Mouse (Mus musculus) telencephalon, adult 2 months (tissue): ENCODE measurements around the gene Cchcr1.
"Not testable (repeated sequence)": the region's sequence is repeated elsewhere in the genome, so short reads cannot be mapped to it uniquely, and the experiment has no call there.

Experiments used
- DNase-seq: peaks from one replicate; pipeline ENCODE4 v3.0.0-alpha.2; 2011; ENCODE audit warnings: low read depth, low spot score

Cchcr1 gene

DNA sequence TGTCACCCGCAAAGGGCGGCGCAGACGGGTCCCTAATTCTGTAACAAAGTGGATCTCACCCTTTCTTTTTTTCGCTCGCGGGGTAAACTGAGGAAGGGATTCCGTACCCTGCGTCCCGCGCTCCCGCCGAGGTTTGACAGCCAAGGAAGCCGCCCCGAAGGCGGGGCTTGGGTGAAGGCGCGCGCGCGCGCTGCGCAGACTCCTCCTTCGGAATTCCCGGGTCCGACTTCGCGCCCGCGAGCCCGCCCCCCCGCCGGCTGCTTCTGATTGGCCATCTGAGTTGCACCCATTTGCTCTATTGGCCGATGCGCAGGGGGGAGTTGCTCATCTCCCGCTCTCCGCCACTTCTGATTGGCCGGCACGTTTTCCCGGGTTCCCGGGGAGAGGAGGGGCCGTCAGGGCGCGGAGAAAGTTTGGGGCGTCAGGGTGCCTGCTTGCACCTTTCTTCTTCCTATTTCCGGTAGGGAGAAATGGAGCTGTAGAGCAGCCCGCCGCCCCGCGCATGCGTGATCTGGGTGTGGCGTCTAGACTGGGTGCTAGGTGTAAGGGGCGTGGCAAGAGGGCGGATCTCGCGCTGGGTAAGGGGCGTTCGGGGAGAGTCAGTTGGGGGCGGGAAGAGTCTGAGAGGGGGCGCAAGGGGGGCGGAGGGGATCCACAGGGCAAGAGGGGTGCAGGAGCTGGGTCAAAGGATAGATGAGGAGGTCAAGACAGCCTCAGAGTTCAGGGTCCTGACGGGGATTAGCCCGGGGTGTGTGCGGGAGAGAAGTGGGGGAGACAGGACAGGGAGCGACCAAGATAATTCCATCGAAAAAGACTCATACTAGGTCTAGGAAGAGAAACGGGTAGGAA is at the start of gene Cchcr1, which contains the start of gene Tcf19:
Gene Cchcr1, plus strand, starts transcription at position 449 of the 849 bp plus-strand sequence.
Gene Tcf19, minus strand, starts transcription at position 173 of the 849 bp plus-strand sequence.
- peak; percentile 89 for DNase-seq

- DNase-seq: not testable (repeated sequence)
Measured at GRCm38 (mm10) chr17:35468936-35469335, 48.0 kb upstream of the Cchcr1 start.

- no peak for DNase-seq
Measured at GRCm38 (mm10) chr17:35469842-35470751, 46.8 kb upstream of the Cchcr1 start, which contains the start of gene H2-Q10. Gene H2-Q10 (plus strand): TSS chr17:35470089.

- peak; percentile 4 for DNase-seq
Measured at GRCm38 (mm10) chr17:35484066-35484465, 32.8 kb upstream of the Cchcr1 start.

GRCm38 (mm10) chr17:35485702-35486101 is 31.2 kb upstream of the Cchcr1 start:
- DNase-seq: no peak

GRCm38 (mm10) chr17:35486726-35487125 is 30.2 kb upstream of the Cchcr1 start:
- no peak for DNase-seq

GRCm38 (mm10) chr17:35488041-35488440 is 28.9 kb upstream of the Cchcr1 start:
- DNase-seq: no peak

DNA sequence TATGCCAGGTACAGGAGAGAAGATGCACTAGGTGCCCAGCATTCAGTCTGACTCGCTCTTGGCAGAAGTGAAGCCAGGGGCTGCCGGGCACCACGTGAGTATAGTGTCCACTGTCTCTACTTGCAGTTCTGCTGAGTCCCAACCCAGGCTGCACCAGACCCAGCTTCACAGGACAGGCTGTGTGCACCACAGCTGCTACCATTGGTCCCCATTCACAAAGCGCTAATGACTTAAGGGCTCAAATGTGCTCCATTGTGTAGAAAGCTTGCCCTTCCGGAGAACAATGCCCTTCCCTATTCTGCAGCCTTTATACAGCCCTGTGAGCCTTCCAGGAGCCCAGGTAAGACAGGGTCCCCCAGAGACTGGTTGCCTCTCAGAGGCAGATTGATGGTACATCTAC is 26.6 kb upstream of the Cchcr1 start:
- DNase-seq: no peak

DNA sequence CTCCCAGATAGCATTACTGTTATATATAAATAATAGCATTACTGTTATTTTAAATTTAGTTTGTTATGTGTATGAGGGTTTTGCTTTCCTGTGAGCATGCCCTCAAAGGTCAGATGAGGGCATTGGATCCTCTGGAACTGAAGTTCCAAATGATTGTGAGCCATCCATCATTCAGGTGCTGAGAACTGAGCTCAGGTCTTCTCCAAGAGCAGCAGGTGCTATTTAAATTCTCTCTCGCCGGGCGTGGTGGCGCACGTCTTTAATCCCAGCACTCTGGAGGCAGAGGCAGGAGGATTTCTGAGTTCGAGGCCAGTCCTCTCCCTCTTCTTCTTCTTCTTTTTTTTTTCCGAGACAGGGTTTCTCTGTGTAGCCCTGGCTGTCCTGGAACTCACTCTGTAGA is 19.8 kb upstream of the Cchcr1 start:
- no peak for DNase-seq

GRCm38 (mm10) chr17:35502226-35502625 is 14.7 kb upstream of the Cchcr1 start:
- no peak for DNase-seq

DNA sequence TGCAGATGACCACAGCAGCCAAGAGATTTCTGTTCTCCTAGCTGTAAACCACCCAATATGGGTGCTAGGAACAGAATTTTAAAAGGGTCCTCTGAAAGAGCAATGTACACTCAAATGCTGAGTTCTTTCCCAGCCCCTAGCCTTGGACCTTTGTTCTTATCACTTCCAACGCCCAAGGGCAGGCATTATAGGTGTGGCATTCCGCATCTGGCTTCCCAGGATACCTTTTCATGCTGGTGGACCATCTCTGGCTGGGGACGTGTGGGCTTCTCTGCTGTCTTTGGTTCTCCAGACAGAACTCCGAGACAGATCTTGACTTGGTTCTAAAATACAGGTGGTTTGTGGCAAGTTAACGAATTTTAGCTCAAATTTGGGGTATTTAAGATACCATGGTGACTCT is 14.1 kb upstream of the Cchcr1 start:
- DNase-seq: no peak

GRCm38 (mm10) chr17:35503849-35504248 is 13.1 kb upstream of the Cchcr1 start:
- no peak for DNase-seq

- no peak for DNase-seq
Measured at GRCm38 (mm10) chr17:35504628-35505481, 12.0 kb upstream of the Cchcr1 start.

- DNase-seq: no peak
Measured at GRCm38 (mm10) chr17:35505776-35506175, 11.1 kb upstream of the Cchcr1 start, which contains the start of gene Pou5f1. Gene Pou5f1 (plus strand): TSS chr17:35506018.

GRCm38 (mm10) chr17:35506881-35507280 is 10.0 kb upstream of the Cchcr1 start:
- no peak for DNase-seq

- DNase-seq: no peak
Measured at GRCm38 (mm10) chr17:35507556-35508260, 9.2 kb upstream of the Cchcr1 start.

GRCm38 (mm10) chr17:35508279-35508678 is 8.6 kb upstream of the Cchcr1 start:
- not testable (repeated sequence) for DNase-seq

- DNase-seq: no peak
Measured at GRCm38 (mm10) chr17:35509284-35509683, 7.6 kb upstream of the Cchcr1 start.

DNA sequence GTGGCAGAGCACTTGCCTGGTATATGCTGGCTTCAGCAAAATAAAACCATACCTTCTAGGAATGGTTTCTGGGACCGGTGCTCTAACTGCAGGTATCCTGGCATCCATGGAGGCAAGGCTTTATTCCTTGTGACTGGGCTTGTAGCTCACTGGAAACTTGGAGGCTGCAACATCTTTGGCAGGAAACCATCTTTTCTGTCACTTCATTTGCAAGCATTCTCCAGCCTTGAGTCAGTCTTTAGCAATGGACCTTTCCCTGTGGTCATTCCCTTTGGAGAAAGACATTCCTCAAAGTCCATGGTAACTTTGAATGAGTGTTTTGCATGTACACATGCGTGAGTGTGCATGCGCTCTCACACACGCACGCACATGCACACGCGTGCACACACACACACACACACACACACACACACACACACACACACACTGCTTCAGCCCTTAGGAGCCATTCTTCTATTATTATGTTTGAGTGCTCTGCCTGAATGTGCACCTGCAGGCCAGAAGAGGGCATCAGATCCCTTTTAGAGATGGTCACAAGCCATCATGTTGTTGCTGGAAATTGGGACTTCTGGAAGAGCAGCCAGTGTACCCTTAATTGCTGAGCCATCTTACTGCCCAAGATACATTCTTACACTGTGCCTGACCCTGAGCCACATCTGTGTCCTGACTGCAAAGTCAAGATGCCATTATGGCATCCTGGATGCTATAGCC is 3.8 kb upstream of the Cchcr1 start:
- no peak for DNase-seq

GRCm38 (mm10) chr17:35513886-35514285 is 3.0 kb upstream of the Cchcr1 start:
- DNase-seq: no peak
